Mouse (Mus musculus) ES-E14 (cell line): ENCODE data around the gene Cog5.

Experiments used
- CHD2 ChIP-seq: IDR thresholded peaks from 2 replicates; pipeline ENCODE4 v1.6.1; 2014; ENCODE audit warnings: mild to moderate bottlenecking, low read depth, low read length, inconsistent platforms
- HCFC1 ChIP-seq: IDR thresholded peaks from 2 replicates; pipeline ENCODE4 v1.6.1; 2012; ENCODE audit warnings: low read length, inconsistent platforms, borderline replicate concordance; ENCODE audit not compliant: insufficient read depth
- MAFK ChIP-seq: IDR thresholded peaks from 2 replicates; pipeline ENCODE4 v1.6.1; 2014; ENCODE audit warnings: mild to moderate bottlenecking, low read depth, low read length, inconsistent platforms; ENCODE audit not compliant: insufficient read depth
- ZC3H11A ChIP-seq: IDR thresholded peaks from 2 replicates; pipeline ENCODE4 v1.6.1; 2012; ENCODE audit warnings: low read depth, mild to moderate bottlenecking, inconsistent platforms, low read length, borderline replicate concordance
- ZNF384 ChIP-seq: IDR thresholded peaks from 2 replicates; pipeline ENCODE4 v1.6.1; 2012; ENCODE audit warnings: low read depth, low read length, inconsistent platforms

DNA sequence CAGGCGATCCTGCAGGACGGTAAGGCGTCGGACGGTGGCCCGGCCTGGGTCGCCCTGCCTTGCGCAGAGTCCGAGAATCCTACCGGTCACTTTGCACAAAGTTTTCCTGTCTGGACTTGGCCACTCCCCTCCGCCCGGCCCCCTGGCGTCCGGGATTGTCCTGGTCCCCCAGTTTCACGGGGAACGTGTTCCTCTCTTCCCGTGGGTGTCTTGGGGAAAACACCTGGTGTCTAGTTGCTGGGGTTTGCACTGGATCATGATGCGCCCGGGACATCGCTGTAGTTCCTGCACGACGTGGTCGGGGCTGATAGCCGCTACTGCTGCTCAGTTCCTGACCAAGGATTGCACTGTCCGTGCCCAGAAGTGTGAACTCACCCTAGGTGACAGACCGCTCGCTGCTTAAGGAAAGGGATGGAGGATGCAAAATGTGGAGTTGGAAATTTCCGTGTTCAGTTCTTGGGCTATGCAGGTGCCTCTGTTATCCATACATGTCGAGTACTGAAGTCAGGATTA, 352 bp downstream of the Cog5 start:
- TF ChIP-seq MAFK (no peak), HCFC1 (no peak), ZNF384 (no peak), ZC3H11A (no peak), CHD2 (no peak)
